8 mouse cellular contexts compared by ENCODE assay signal in the genomic region with DNA sequence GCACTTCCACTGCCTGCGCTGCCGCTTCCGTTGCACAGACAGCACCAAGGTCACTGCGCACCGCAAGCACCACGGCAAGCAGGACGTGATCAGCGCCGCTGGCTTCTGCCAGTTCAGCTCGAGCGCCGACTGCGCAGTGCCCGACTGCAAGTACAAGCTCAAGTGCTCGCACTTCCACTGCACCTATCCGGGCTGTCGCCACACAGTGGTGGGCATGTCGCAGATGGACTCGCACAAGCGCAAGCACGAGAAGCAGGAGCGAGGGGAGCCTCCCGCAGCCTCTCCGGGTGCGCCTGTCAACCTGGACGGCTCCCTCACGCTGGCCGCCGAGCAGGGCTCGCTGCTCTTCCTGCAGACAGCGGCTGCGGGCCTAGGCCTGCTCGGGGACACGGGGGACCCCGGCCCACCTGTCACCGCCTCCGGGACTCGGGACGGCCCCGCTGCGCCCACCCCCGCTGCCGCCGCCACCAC.
DNase-seq lines count a peak whose midpoint lies in the region; ATAC-seq lines count a peak whose summit lies in the region.

No protein-coding gene starts in this region.

- H3K9ac ChIP-seq in kidney, embryonic 15.5 days, result peak overlapping the region; percentile 36; the same call in 1 of the 2 replicates
- no peak overlapping the region for H3K9ac ChIP-seq in limb, embryonic 15.5 days

- DNase-seq in kidney, adult 11 months, result no peak
- DNase-seq in adrenal gland, postnatal 25 days, result peak; percentile 59
- DNase-seq in frontal cortex, postnatal 36 days (ENCODE audit: low spot score in 2 of 2), result peak; percentile 49 to 64
- peak; percentile 60 to 64 for DNase-seq in right cerebral cortex, postnatal 10 days (ENCODE audit: low spot score in 2 of 2)
- no peak for DNase-seq in MN1 (ENCODE audit: low spot score)
- DNase-seq in gastrocnemius, adult 8-10 months (ENCODE audit: low spot score in 2 of 2), result no peak

- peaks cover 70% of the 10 kb centered on the region for H3K4me1 ChIP-seq in kidney, embryonic 15.5 days
- peaks cover 54% of the 10 kb centered on the region for H3K4me1 ChIP-seq in limb, embryonic 15.5 days

- no peak for ATAC-seq in kidney, embryonic 15.5 days (replicated peaks; ENCODE audit: low FRiP score)
- no peak for ATAC-seq in limb, embryonic 15.5 days (ENCODE audit: insufficient number of reproducible peaks, low FRiP score, low TSS enrichment, low read depth)

- peak overlapping the region; percentile 41 for H3K4me3 ChIP-seq in kidney, embryonic 15.5 days (replicated peaks)
- peak overlapping the region; percentile 35 for H3K4me3 ChIP-seq in limb, embryonic 15.5 days

- peak overlapping the region; percentile 74 for H3K4me2 ChIP-seq in kidney, embryonic 15.5 days
- H3K4me2 ChIP-seq in limb, embryonic 15.5 days, result peak overlapping the region; percentile 59

- no peak overlapping the region for H3K27ac ChIP-seq in kidney, embryonic 15.5 days
- H3K27ac ChIP-seq in limb, embryonic 15.5 days, result no peak overlapping the region

- H3K36me3 ChIP-seq in kidney, embryonic 15.5 days, result peaks cover 4% of the 10 kb centered on the region; the same call in 1 of the 2 replicates
- no peaks in the 10 kb centered on the region for H3K36me3 ChIP-seq in limb, embryonic 15.5 days

- 5% methylated on average over 39 of the region's 44 CpGs for WGBS in kidney, embryonic 15.5 days
- 3% methylated on average over 44 of the region's 44 CpGs for WGBS in limb, embryonic 15.5 days

- H3K27me3 ChIP-seq in kidney, embryonic 15.5 days, result peaks cover 59% of the 10 kb centered on the region
- H3K27me3 ChIP-seq in limb, embryonic 15.5 days, result peaks cover 87% of the 10 kb centered on the region

- no peaks in the 10 kb centered on the region for H3K9me3 ChIP-seq in kidney, embryonic 15.5 days (replicated peaks)
- H3K9me3 ChIP-seq in limb, embryonic 15.5 days, result no peaks in the 10 kb centered on the region

Comparison
In these comparisons a context has a peak if more than half of its experiments do, and no peak if none do; other contexts are left out.
1. DNase-seq: peak in adrenal gland, postnatal 25 days (single experiment), frontal cortex, postnatal 36 days (2 of 2) and right cerebral cortex, postnatal 10 days (2 of 2); none in kidney, adult 11 months (single experiment), MN1 (single experiment) and gastrocnemius, adult 8-10 months (0 of 2).